Mouse (Mus musculus): ENCODE results near the gene Trnp1. TPM values are rescaled to one million over a fixed set of nuclear protein-coding genes. Genes with fewer than 3 reads are reported as not detected.

Trnp1 gene
- polyA plus RNA-seq, 1 experiment from 2014 or later, result 1.4 TPM

- H3K36me3 ChIP-seq (ENCODE audit: control insufficient read depth, insufficient read depth, low read length), result no peaks in the 10 kb centered on the region
- no peaks in the 10 kb centered on the region for H3K9me3 ChIP-seq (replicated peaks; ENCODE audit: control insufficient read depth, low read length)
- no peak overlapping the region for H3K4me2 ChIP-seq
- H3K4me3 ChIP-seq (ENCODE audit: low read depth, low read length), result no peak overlapping the region
- WGBS (ENCODE audit: insufficient replicate concordance), result 58% methylated on average over 7 of the region's 7 CpGs
- H3K27me3 ChIP-seq (ENCODE audit: control insufficient read depth, insufficient read depth, low read length), result peaks cover 86% of the 10 kb centered on the region
- ATAC-seq (replicated peaks; ENCODE audit: insufficient number of reproducible peaks, low FRiP score, low TSS enrichment), result no peak
- H3K9ac ChIP-seq (ENCODE audit: low read depth, low read length), result no peak overlapping the region
- peaks cover 8% of the 10 kb centered on the region; the same call in 1 of the 2 replicates for H3K4me1 ChIP-seq (ENCODE audit: control insufficient read depth, insufficient read depth, low read length)
- H3K27ac ChIP-seq (ENCODE audit: low read depth, low read length), result no peak overlapping the region
Observed at GRCm38 (mm10) chr4:133501514-133501913, 3.2 kb upstream of the Trnp1 start.

GRCm38 (mm10) chr4:133497461-133498159, 740 bp downstream of the Trnp1 start:
- H3K27me3 ChIP-seq (ENCODE audit: control insufficient read depth, insufficient read depth, low read length), result peaks cover 78% of the 10 kb centered on the region
- ATAC-seq (replicated peaks; ENCODE audit: insufficient number of reproducible peaks, low FRiP score, low TSS enrichment), result peak; percentile 43; the same call in 1 of the 2 replicates
- H3K4me2 ChIP-seq, result peak overlapping the region; percentile 99
- WGBS (ENCODE audit: insufficient replicate concordance), result under 1% methylated on average over 68 of the region's 70 CpGs
- H3K9ac ChIP-seq (ENCODE audit: low read depth, low read length), result peak overlapping the region; percentile 17; the same call in 1 of the 2 replicates
- no peaks in the 10 kb centered on the region for H3K36me3 ChIP-seq (ENCODE audit: control insufficient read depth, insufficient read depth, low read length)
- no peak overlapping the region for H3K27ac ChIP-seq (ENCODE audit: low read depth, low read length)
- H3K4me3 ChIP-seq (ENCODE audit: low read depth, low read length), result peak overlapping the region; percentile 68
- no peaks in the 10 kb centered on the region for H3K9me3 ChIP-seq (replicated peaks; ENCODE audit: control insufficient read depth, low read length)
- H3K4me1 ChIP-seq (ENCODE audit: control insufficient read depth, insufficient read depth, low read length), result peaks cover 13% of the 10 kb centered on the region

GRCm38 (mm10) chr4:133496738-133497445, 1.5 kb downstream of the Trnp1 start:
- no peaks in the 10 kb centered on the region for H3K9me3 ChIP-seq (replicated peaks; ENCODE audit: control insufficient read depth, low read length)
- no peak overlapping the region for H3K4me3 ChIP-seq (ENCODE audit: low read depth, low read length)
- H3K9ac ChIP-seq (ENCODE audit: low read depth, low read length), result no peak overlapping the region
- no peak overlapping the region for H3K27ac ChIP-seq (ENCODE audit: low read depth, low read length)
- no peak overlapping the region; the same call in 1 of the 2 replicates for H3K4me2 ChIP-seq
- 28% methylated on average over 6 of the region's 6 CpGs for WGBS (ENCODE audit: insufficient replicate concordance)
- H3K36me3 ChIP-seq (ENCODE audit: control insufficient read depth, insufficient read depth, low read length), result no peaks in the 10 kb centered on the region
- no peak for ATAC-seq (replicated peaks; ENCODE audit: insufficient number of reproducible peaks, low FRiP score, low TSS enrichment)
- peaks cover 15% of the 10 kb centered on the region for H3K4me1 ChIP-seq (ENCODE audit: control insufficient read depth, insufficient read depth, low read length)
- peaks cover 72% of the 10 kb centered on the region for H3K27me3 ChIP-seq (ENCODE audit: control insufficient read depth, insufficient read depth, low read length)

GRCm38 (mm10) chr4:133495711-133496110, 2.6 kb downstream of the Trnp1 start:
- Histone ChIP-seq H3K27ac (ENCODE audit: low read depth, low read length) (no peak overlapping the region), H3K9me3 (replicated peaks; ENCODE audit: control insufficient read depth, low read length) (no peaks in the 10 kb centered on the region), H3K9ac (ENCODE audit: low read depth, low read length) (no peak overlapping the region), H3K4me1 (ENCODE audit: control insufficient read depth, insufficient read depth, low read length) (peaks cover 25% of the 10 kb centered on the region), H3K36me3 (ENCODE audit: control insufficient read depth, insufficient read depth, low read length) (no peaks in the 10 kb centered on the region), H3K27me3 (ENCODE audit: control insufficient read depth, insufficient read depth, low read length) (peaks cover 61% of the 10 kb centered on the region), H3K4me2 (no peak overlapping the region), H3K4me3 (ENCODE audit: low read depth, low read length) (no peak overlapping the region)
- 28% methylated on average over 7 of the region's 7 CpGs for WGBS (ENCODE audit: insufficient replicate concordance)
- ATAC-seq (replicated peaks; ENCODE audit: insufficient number of reproducible peaks, low FRiP score, low TSS enrichment), result no peak

- H3K9me3 ChIP-seq (replicated peaks; ENCODE audit: control insufficient read depth, low read length), result no peaks in the 10 kb centered on the region
- H3K4me2 ChIP-seq, result no peak overlapping the region
- peaks cover 25% of the 10 kb centered on the region for H3K4me1 ChIP-seq (ENCODE audit: control insufficient read depth, insufficient read depth, low read length)
- H3K36me3 ChIP-seq (ENCODE audit: control insufficient read depth, insufficient read depth, low read length), result no peaks in the 10 kb centered on the region
- no peak overlapping the region for H3K9ac ChIP-seq (ENCODE audit: low read depth, low read length)
- H3K27me3 ChIP-seq (ENCODE audit: control insufficient read depth, insufficient read depth, low read length), result peaks cover 52% of the 10 kb centered on the region
- 61% methylated on average over 4 of the region's 4 CpGs for WGBS (ENCODE audit: insufficient replicate concordance)
- ATAC-seq (replicated peaks; ENCODE audit: insufficient number of reproducible peaks, low FRiP score, low TSS enrichment), result no peak
- no peak overlapping the region for H3K27ac ChIP-seq (ENCODE audit: low read depth, low read length)
- H3K4me3 ChIP-seq (ENCODE audit: low read depth, low read length), result no peak overlapping the region
Observed at GRCm38 (mm10) chr4:133494867-133495266, 3.5 kb downstream of the Trnp1 start.

GRCm38 (mm10) chr4:133494432-133494831, 3.9 kb downstream of the Trnp1 start:
- 0 out of 2 replicates have a peak overlapping the region, but pooled peaks have one; percentile 34 for H3K9ac ChIP-seq (ENCODE audit: low read depth, low read length)
- no peaks in the 10 kb centered on the region for H3K36me3 ChIP-seq (ENCODE audit: control insufficient read depth, insufficient read depth, low read length)
- H3K27me3 ChIP-seq (ENCODE audit: control insufficient read depth, insufficient read depth, low read length), result peaks cover 48% of the 10 kb centered on the region
- no peak for ATAC-seq (replicated peaks; ENCODE audit: insufficient number of reproducible peaks, low FRiP score, low TSS enrichment)
- peak overlapping the region; percentile 36 for H3K4me3 ChIP-seq (ENCODE audit: low read depth, low read length)
- no peak overlapping the region for H3K27ac ChIP-seq (ENCODE audit: low read depth, low read length)
- H3K4me1 ChIP-seq (ENCODE audit: control insufficient read depth, insufficient read depth, low read length), result peaks cover 29% of the 10 kb centered on the region
- H3K9me3 ChIP-seq (replicated peaks; ENCODE audit: control insufficient read depth, low read length), result no peaks in the 10 kb centered on the region
- peak overlapping the region; percentile 77 for H3K4me2 ChIP-seq
- 1% methylated on average over 12 of the region's 12 CpGs for WGBS (ENCODE audit: insufficient replicate concordance)

GRCm38 (mm10) chr4:133493895-133494294, 4.5 kb downstream of the Trnp1 start:
- H3K9me3 ChIP-seq (replicated peaks; ENCODE audit: control insufficient read depth, low read length), result no peaks in the 10 kb centered on the region
- ATAC-seq (replicated peaks; ENCODE audit: insufficient number of reproducible peaks, low FRiP score, low TSS enrichment), result no peak
- H3K4me1 ChIP-seq (ENCODE audit: control insufficient read depth, insufficient read depth, low read length), result peaks cover 30% of the 10 kb centered on the region
- H3K4me3 ChIP-seq (ENCODE audit: low read depth, low read length), result peak overlapping the region; percentile 36
- 21% methylated on average over 9 of the region's 12 CpGs for WGBS (ENCODE audit: insufficient replicate concordance)
- peaks cover 42% of the 10 kb centered on the region for H3K27me3 ChIP-seq (ENCODE audit: control insufficient read depth, insufficient read depth, low read length)
- 0 out of 2 replicates have a peak overlapping the region, but pooled peaks have one; percentile 34 for H3K9ac ChIP-seq (ENCODE audit: low read depth, low read length)
- no peaks in the 10 kb centered on the region for H3K36me3 ChIP-seq (ENCODE audit: control insufficient read depth, insufficient read depth, low read length)
- no peak overlapping the region for H3K27ac ChIP-seq (ENCODE audit: low read depth, low read length)
- H3K4me2 ChIP-seq, result peak overlapping the region; percentile 77

- Histone ChIP-seq H3K27ac (ENCODE audit: low read depth, low read length) (peak overlapping the region; percentile 17; the same call in 1 of the 2 replicates), H3K9me3 (replicated peaks; ENCODE audit: control insufficient read depth, low read length) (no peaks in the 10 kb centered on the region), H3K9ac (ENCODE audit: low read depth, low read length) (peak overlapping the region; percentile 36), H3K36me3 (ENCODE audit: control insufficient read depth, insufficient read depth, low read length) (no peaks in the 10 kb centered on the region), H3K27me3 (ENCODE audit: control insufficient read depth, insufficient read depth, low read length) (peaks cover 21% of the 10 kb centered on the region), H3K4me2 (peak overlapping the region; percentile 46), H3K4me3 (ENCODE audit: low read depth, low read length) (no peak overlapping the region), H3K4me1 (ENCODE audit: control insufficient read depth, insufficient read depth, low read length) (peaks cover 22% of the 10 kb centered on the region)
- WGBS (ENCODE audit: insufficient replicate concordance), result 23% methylated on average over 10 of the region's 10 CpGs
- 0 out of 2 replicates have a peak, but pooled peaks have one; percentile 12 for ATAC-seq (replicated peaks; ENCODE audit: insufficient number of reproducible peaks, low FRiP score, low TSS enrichment)
Observed at GRCm38 (mm10) chr4:133491800-133492199, 6.5 kb downstream of the Trnp1 start.

Data from heart, embryonic 11.5 days (tissue).